Mouse (Mus musculus) forebrain, embryonic 16.5 days (tissue): ENCODE measurements around the gene Slfn2. TPM values are rescaled to one million over a fixed set of nuclear protein-coding genes. Genes with fewer than 3 reads are reported as not detected.
"Not testable (repeated sequence)": the region's sequence is repeated elsewhere in the genome, so short reads cannot be mapped to it uniquely, and the experiment has no call there.

Experiments
- ATAC-seq: fragments of 200-750 bp; cut with Nextera tagmentation; 2 replicates; pipeline ENCODE4 v1.8.0; 2017; ENCODE audit warnings: mild to moderate bottlenecking, moderate library complexity
- H3K27ac ChIP-seq: fragments of 300-500 bp; sonication (generic); 2 replicates; pipeline ENCODE4 v1.5.1; 2014; ENCODE audit warnings: low read length, control low read depth
- H3K27me3 ChIP-seq: fragments of 300-500 bp; sonication (generic); replicated peaks from 2 replicates; pipeline ENCODE4 v1.6.1; 2014; ENCODE audit warnings: low read length; ENCODE audit not compliant: control insufficient read depth, insufficient read depth
- H3K36me3 ChIP-seq: fragments of 300-500 bp; sonication (generic); 2 replicates; pipeline ENCODE4 v1.6.1; 2014; ENCODE audit not compliant: control insufficient read depth, insufficient read depth
- H3K4me1 ChIP-seq: fragments of 300-500 bp; sonication (generic); replicated peaks from 2 replicates; pipeline ENCODE4 v1.6.1; 2014; ENCODE audit warnings: low read length; ENCODE audit not compliant: control insufficient read depth, insufficient read depth
- H3K4me2 ChIP-seq: fragments of 300-500 bp; sonication (generic); 2 replicates; pipeline ENCODE4 v1.6.1; 2014; ENCODE audit warnings: mild to moderate bottlenecking, low read length, control low read depth
- H3K4me3 ChIP-seq: fragments of 300-500 bp; sonication (generic); replicated peaks from 2 replicates; pipeline ENCODE4 v1.5.1; 2014; ENCODE audit warnings: mild to moderate bottlenecking, low read length, control low read depth
- H3K9ac ChIP-seq: fragments of 300-500 bp; sonication (generic); replicated peaks from 2 replicates; pipeline ENCODE4 v1.6.1; 2014; ENCODE audit warnings: low read depth, low read length, control low read depth
- H3K9me3 ChIP-seq: fragments of 300-500 bp; sonication (generic); 2 replicates; pipeline ENCODE4 v1.6.1; 2016; ENCODE audit warnings: low read length; ENCODE audit not compliant: control insufficient read depth
- WGBS: fragments of 180-500 bp; shearing (Covaris S2); extraction: QIAGEN DNeasy Blood & Tissue Kit; methylation state at CpG from one replicate; pipeline ENCODE4 v1.1.7; 2014; 5-methylcytosine and 5-hydroxymethylcytosine counted together
- polyA plus RNA-seq: library from polyadenylated mRNA; unstranded; fragments of >200 nt; fragmentation: Nextera tagmentation; extraction: Ambion mirVana; gene quantifications from 2 replicates; pipeline ENCODE4 v1.2.1, GENCODE M21; 2015

The Slfn2 gene
- 0.73 and 1.1 TPM in 2 replicates for polyA plus RNA-seq

- no peak for ATAC-seq
- Histone ChIP-seq H3K27ac (no peak within 1 kb of the TSS), H3K36me3 (no peaks in the 10 kb centered on the region)
Measured at GRCm38 (mm10) chr11:83064946-83065345, at the start of gene Slfn2. Gene Slfn2, plus strand, starts transcription at chr11:83065112.

GRCm38 (mm10) chr11:83016093-83016492 is 48.8 kb upstream of the Slfn2 start:
- Histone ChIP-seq H3K4me2 (no peak overlapping the region), H3K27ac (no peak overlapping the region)
- ATAC-seq: no peak

More at GRCm38 (mm10) chr11:83064946-83065345, at the start of gene Slfn2:
- Histone ChIP-seq H3K9me3 (no peaks in the 10 kb centered on the region), H3K9ac (no peak within 1 kb of the TSS), H3K27me3 (no peaks in the 10 kb centered on the region), H3K4me3 (no peak within 1 kb of the TSS), H3K4me2 (no peak within 1 kb of the TSS), H3K4me1 (no peaks in the 10 kb centered on the region)
- 95% methylated on average over 2 of the region's 2 CpGs for WGBS

GRCm38 (mm10) chr11:83019561-83020519 is 45.1 kb upstream of the Slfn2 start:
- WGBS: 78% methylated on average over 18 of the region's 18 CpGs
- not testable (repeated sequence) for H3K4me2 ChIP-seq, H3K4me1 ChIP-seq, ATAC-seq, H3K36me3 ChIP-seq, H3K4me3 ChIP-seq, H3K27me3 ChIP-seq, H3K9ac ChIP-seq, H3K9me3 ChIP-seq, H3K27ac ChIP-seq

More at GRCm38 (mm10) chr11:83016093-83016492, 48.8 kb upstream of the Slfn2 start:
- Histone ChIP-seq H3K9ac (no peak overlapping the region), H3K4me1 (no peaks in the 10 kb centered on the region), H3K4me3 (no peak overlapping the region), H3K9me3 (no peaks in the 10 kb centered on the region), H3K36me3 (no peaks in the 10 kb centered on the region), H3K27me3 (no peaks in the 10 kb centered on the region)

DNA sequence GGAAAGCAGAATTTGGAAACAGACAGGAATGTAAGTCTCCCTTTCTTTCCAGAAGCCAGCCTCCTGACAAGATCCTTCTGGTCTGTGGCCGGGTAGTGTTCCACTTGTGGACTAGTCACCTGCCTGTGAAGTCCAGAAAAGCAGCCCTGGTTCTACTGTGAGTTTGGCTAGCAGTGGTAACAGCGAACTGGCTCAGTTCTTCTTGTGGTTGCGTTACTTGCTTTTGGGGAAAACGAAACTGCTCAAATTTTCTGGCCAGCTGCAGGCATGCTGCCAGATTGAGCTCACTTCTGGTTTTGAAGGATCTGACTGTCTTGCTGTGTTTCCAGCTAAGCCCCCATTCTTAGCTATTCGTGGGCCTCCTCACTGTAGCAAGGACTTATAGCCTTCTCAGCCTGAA is 44.3 kb upstream of the Slfn2 start, which contains the start of gene Slfn8:
Gene Slfn8 (minus strand): TSS at position 190 of the 400 bp plus-strand sequence.
- no peaks in the 10 kb centered on the region for H3K4me1 ChIP-seq
- H3K4me2 ChIP-seq: no peak within 1 kb of the TSS
- H3K27ac ChIP-seq: no peak within 1 kb of the TSS
- H3K9ac ChIP-seq: no peak within 1 kb of the TSS
- 68% methylated on average over 5 of the region's 5 CpGs for WGBS
- no peak for ATAC-seq
- no peak within 1 kb of the TSS for H3K4me3 ChIP-seq
- H3K27me3 ChIP-seq: no peaks in the 10 kb centered on the region
- no peaks in the 10 kb centered on the region for H3K36me3 ChIP-seq
- H3K9me3 ChIP-seq: no peaks in the 10 kb centered on the region

GRCm38 (mm10) chr11:83038686-83039085 is 26.2 kb upstream of the Slfn2 start:
- not testable (repeated sequence) for ATAC-seq, H3K4me1 ChIP-seq, H3K4me3 ChIP-seq, H3K27ac ChIP-seq, H3K27me3 ChIP-seq, H3K36me3 ChIP-seq, H3K9ac ChIP-seq, H3K9me3 ChIP-seq, H3K4me2 ChIP-seq
- 81% methylated on average over 3 of the region's 3 CpGs for WGBS

DNA sequence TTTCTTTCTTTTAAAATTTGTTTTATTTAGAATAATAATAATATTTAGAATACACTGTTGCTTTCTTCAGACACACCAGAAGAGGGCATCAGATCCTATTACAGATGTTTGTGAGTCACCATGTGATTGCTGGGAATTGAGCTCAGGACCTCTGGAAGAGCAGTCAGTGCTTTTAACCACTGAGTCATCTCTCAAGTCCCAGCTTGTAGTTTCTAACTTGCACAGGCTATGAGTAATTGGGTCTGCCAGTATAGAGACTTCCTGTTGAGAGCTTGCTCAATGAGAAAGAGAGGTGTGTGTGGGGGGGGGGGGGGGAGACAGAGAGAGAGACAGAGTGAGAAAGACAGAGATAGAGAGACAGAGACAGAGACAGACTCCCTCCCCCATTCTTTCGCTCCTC is 25.8 kb upstream of the Slfn2 start:
- no peak overlapping the region for H3K4me3 ChIP-seq
- H3K4me2 ChIP-seq: no peak overlapping the region
- H3K4me1 ChIP-seq: no peaks in the 10 kb centered on the region
- 70% methylated on average over 1 of the region's 1 CpGs for whole genome bisulfite sequencing
- H3K27me3 ChIP-seq: peaks cover 3% of the 10 kb centered on the region
- H3K9ac ChIP-seq: no peak overlapping the region
- no peaks in the 10 kb centered on the region for H3K9me3 ChIP-seq
- H3K36me3 ChIP-seq: no peaks in the 10 kb centered on the region
- no peak overlapping the region for H3K27ac ChIP-seq
- ATAC-seq: no peak

GRCm38 (mm10) chr11:83039796-83040195 is 25.1 kb upstream of the Slfn2 start:
- H3K4me3 ChIP-seq: no peak overlapping the region
- WGBS: 18% methylated on average over 19 of the region's 19 CpGs
- peaks cover 3% of the 10 kb centered on the region for H3K27me3 ChIP-seq
- H3K9me3 ChIP-seq: no peaks in the 10 kb centered on the region
- no peak overlapping the region for H3K4me2 ChIP-seq
- H3K27ac ChIP-seq: no peak overlapping the region
- H3K9ac ChIP-seq: no peak overlapping the region
- no peaks in the 10 kb centered on the region for H3K36me3 ChIP-seq
- no peaks in the 10 kb centered on the region for H3K4me1 ChIP-seq
- no peak for ATAC-seq

DNA sequence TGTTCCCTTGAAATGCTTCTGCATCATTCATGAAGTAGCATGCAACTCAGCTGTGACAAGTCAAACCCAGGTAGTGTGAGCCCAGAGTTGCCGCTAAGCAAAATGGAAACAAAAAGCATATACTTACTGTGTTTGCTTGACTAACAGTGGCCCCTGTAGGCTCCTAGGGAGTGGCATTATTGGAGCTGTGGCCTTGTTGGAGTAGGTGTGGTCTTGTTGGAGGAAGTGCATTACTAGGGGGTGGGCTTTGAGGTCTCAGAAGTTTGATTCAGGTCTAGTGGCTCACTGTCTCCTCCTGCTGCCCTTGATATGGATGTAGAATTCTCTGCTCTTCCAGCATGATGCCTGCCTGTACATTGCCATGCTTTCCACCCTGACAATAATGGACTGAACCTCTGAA is 24.6 kb upstream of the Slfn2 start:
- Histone ChIP-seq H3K4me2 (no peak overlapping the region), H3K9me3 (no peaks in the 10 kb centered on the region), H3K4me1 (no peaks in the 10 kb centered on the region), H3K27ac (no peak overlapping the region), H3K9ac (no peak overlapping the region), H3K4me3 (no peak overlapping the region), H3K36me3 (no peaks in the 10 kb centered on the region), H3K27me3 (peaks cover 3% of the 10 kb centered on the region)
- WGBS: 32% methylated on average over 1 of the region's 1 CpGs
- ATAC-seq: no peak

GRCm38 (mm10) chr11:83041000-83041399 is 23.9 kb upstream of the Slfn2 start:
- no peaks in the 10 kb centered on the region for H3K36me3 ChIP-seq
- ATAC-seq: no peak
- H3K27ac ChIP-seq: no peak overlapping the region
- H3K9ac ChIP-seq: no peak overlapping the region
- no peaks in the 10 kb centered on the region for H3K9me3 ChIP-seq
- H3K4me2 ChIP-seq: no peak overlapping the region
- H3K4me3 ChIP-seq: no peak overlapping the region
- H3K27me3 ChIP-seq: peaks cover 3% of the 10 kb centered on the region
- H3K4me1 ChIP-seq: no peaks in the 10 kb centered on the region
